Mouse (Mus musculus) olfactory bulb, adult 2 months (tissue): Measurements from ENCODE around the gene Sez6l.

Experiments
- CTCF ChIP-seq: fragments of 200-500 bp; IDR thresholded peaks from 2 replicates; pipeline ENCODE4 v1.5.1; 2012; ENCODE audit warnings: low read depth, mild to moderate bottlenecking, low read length, moderate library complexity; ENCODE audit not compliant: insufficient read depth
- POLR2A ChIP-seq: fragments of 200-500 bp; IDR thresholded peaks from 2 replicates; pipeline ENCODE4 v1.6.1; 2012; ENCODE audit warnings: mild to moderate bottlenecking, low read depth, low read length, moderate library complexity; ENCODE audit not compliant: insufficient read depth

DNA sequence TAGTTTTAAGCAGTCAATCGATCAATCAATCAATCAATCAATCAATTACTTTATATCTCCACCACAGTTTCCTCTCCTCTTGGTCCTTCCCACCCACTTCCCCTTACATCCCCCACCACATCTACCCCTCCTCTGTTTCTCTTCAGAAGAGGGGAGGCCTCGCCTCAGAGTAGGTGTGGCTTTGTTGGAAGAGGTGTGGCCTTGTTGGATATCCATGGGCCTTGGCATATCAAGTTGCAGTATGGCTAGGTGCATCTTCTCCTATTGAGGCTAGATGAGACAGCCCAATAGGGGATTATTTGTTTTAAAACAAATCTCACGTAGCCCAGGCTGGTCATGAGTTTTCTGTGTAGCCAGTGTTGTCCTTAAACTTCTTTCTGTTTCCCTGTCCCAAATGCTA is 43.3 kb upstream of the Sez6l start:
- TF ChIP-seq CTCF (no peak), POLR2A (no peak)
